Mouse (Mus musculus) CH12.LX (cell line): Measurements from ENCODE around the gene 4930556J24Rik. TPM values are rescaled to one million over a fixed set of nuclear protein-coding genes. Genes with fewer than 3 reads are reported as not detected.

ENCODE experiments used
- DNase-seq: peaks from one replicate; pipeline ENCODE4 v3.0.0-alpha.2; 2013; ENCODE audit errors: extremely low read depth
- H3K27ac ChIP-seq: 2 replicates; pipeline ENCODE4 v1.5.1; 2012; ENCODE audit warnings: low read depth, mild to moderate bottlenecking, control low read depth, moderate library complexity; ENCODE audit not compliant: insufficient read depth
- H3K27me3 ChIP-seq: replicated peaks from 2 replicates; pipeline ENCODE3; 2012; ENCODE audit warnings: inconsistent platforms
- H3K36me3 ChIP-seq, 2 experiments: replicated peaks in 1 of 2; 2 replicates each; pipeline versions ENCODE3 to v1.6.1; 2012; ENCODE audit warnings: inconsistent platforms in 1 of 2, low read length in 1 of 2, mild to moderate bottlenecking in 1 of 2, mixed read lengths in 1 of 2, moderate library complexity in 1 of 2; ENCODE audit not compliant: control insufficient read depth in 1 of 2, insufficient read depth in 1 of 2
- H3K4me1 ChIP-seq, 2 experiments: 2 replicates each; pipeline ENCODE4 v1.6.1; 2012; ENCODE audit warnings: inconsistent platforms in 1 of 2, moderate library complexity in 1 of 2; ENCODE audit not compliant: insufficient read depth in 2 of 2, control insufficient read depth in 1 of 2
- H3K4me2 ChIP-seq: 2 replicates; pipeline ENCODE4 v1.6.1; 2012; ENCODE audit warnings: low read depth, mild to moderate bottlenecking, control low read depth; ENCODE audit not compliant: poor library complexity, insufficient read depth, severe bottlenecking
- H3K4me3 ChIP-seq, 3 experiments: fragments of 150-350 bp in 1 of 3; sonication (generic) in 1 of 3; replicated peaks in 1 of 3; 2 replicates each; pipeline versions ENCODE3 to v1.5.1; 2011 to 2012; ENCODE audit warnings: low read depth in 2 of 3, low read length in 2 of 3, mild to moderate bottlenecking in 2 of 3, moderate library complexity in 2 of 3, control low read depth in 1 of 3, improper control_type of control experiment in 1 of 3, inconsistent platforms in 1 of 3, mixed read lengths in 1 of 3; ENCODE audit not compliant: poor library complexity in 1 of 3
- H3K79me2 ChIP-seq: replicated peaks from 2 replicates; pipeline ENCODE4 v1.6.1; 2012; ENCODE audit warnings: mild to moderate bottlenecking, moderate library complexity; ENCODE audit not compliant: control insufficient read depth, poor library complexity, insufficient read depth, severe bottlenecking; ENCODE audit errors: extremely low read depth
- H3K9ac ChIP-seq: 2 replicates; pipeline ENCODE4 v1.6.1; 2012; ENCODE audit warnings: low read depth, mild to moderate bottlenecking, control low read depth, moderate library complexity; ENCODE audit not compliant: insufficient read depth
- H3K9me3 ChIP-seq: replicated peaks from 2 replicates; pipeline ENCODE3; 2012; ENCODE audit warnings: low read length, inconsistent platforms, mixed read lengths
- BHLHE40 ChIP-seq: IDR thresholded peaks from 2 replicates; pipeline ENCODE4 v1.6.1; 2011; ENCODE audit warnings: mild to moderate bottlenecking, low read depth, low read length, improper control_type of control experiment
- CHD2 ChIP-seq: IDR thresholded peaks from 2 replicates; pipeline ENCODE4 v1.6.1; 2011; ENCODE audit warnings: low read length, improper control_type of control experiment
- CTCF ChIP-seq, 2 experiments: IDR thresholded peaks in 1 of 2; conservative IDR thresholded peaks in 1 of 2; 2 replicates each; pipeline ENCODE4 v1.5.1; 2011 to 2012; ENCODE audit warnings: low read depth in 2 of 2, low read length in 2 of 2, improper control_type of control experiment in 1 of 2, inconsistent platforms in 1 of 2, mild to moderate bottlenecking in 1 of 2, moderate library complexity in 1 of 2
- ELF1 ChIP-seq: IDR thresholded peaks from 2 replicates; pipeline ENCODE4 v1.6.1; 2014; ENCODE audit warnings: low read depth, mild to moderate bottlenecking, inconsistent platforms, low read length, improper control_type of control experiment
- ETS1 ChIP-seq: conservative IDR thresholded peaks from 2 replicates; pipeline ENCODE4 v1.6.1; 2012; ENCODE audit warnings: low read depth, mild to moderate bottlenecking, inconsistent platforms, low read length, improper control_type of control experiment, moderate library complexity
- HCFC1 ChIP-seq: IDR thresholded peaks from 2 replicates; pipeline ENCODE4 v1.6.1; 2012; ENCODE audit warnings: low read depth, mild to moderate bottlenecking, inconsistent platforms, low read length, improper control_type of control experiment
- JUN ChIP-seq: IDR thresholded peaks from 2 replicates; pipeline ENCODE4 v1.6.1; 2011; ENCODE audit warnings: low read depth, mild to moderate bottlenecking, low read length, improper control_type of control experiment, moderate library complexity; ENCODE audit not compliant: insufficient read depth
- JUND ChIP-seq: conservative IDR thresholded peaks from 2 replicates; pipeline ENCODE4 v1.6.1; 2011; ENCODE audit warnings: low read depth, low read length, improper control_type of control experiment
- MAFK ChIP-seq: IDR thresholded peaks from 2 replicates; pipeline ENCODE4 v1.6.1; 2011; ENCODE audit warnings: low read length, improper control_type of control experiment; ENCODE audit not compliant: insufficient replicate concordance
- MAZ ChIP-seq: IDR thresholded peaks from 2 replicates; pipeline ENCODE4 v1.6.1; 2012; ENCODE audit warnings: low read depth, mild to moderate bottlenecking, inconsistent platforms, low read length, improper control_type of control experiment, moderate library complexity
- MEF2A ChIP-seq: IDR thresholded peaks from 2 replicates; pipeline ENCODE4 v1.6.1; 2014; ENCODE audit warnings: low read depth, mild to moderate bottlenecking, inconsistent platforms, low read length, improper control_type of control experiment, borderline replicate concordance
- NELFE ChIP-seq: IDR thresholded peaks from 2 replicates; pipeline ENCODE4 v1.6.1; 2011; ENCODE audit warnings: low read depth, low read length, improper control_type of control experiment
- PAX5 ChIP-seq: IDR thresholded peaks from 2 replicates; pipeline ENCODE4 v1.6.1; 2012; ENCODE audit warnings: low read length, inconsistent platforms, mixed read lengths
- POLR2AphosphoS2 ChIP-seq: IDR thresholded peaks from 2 replicates; pipeline ENCODE4 v1.6.1; 2011; ENCODE audit warnings: low read depth, low read length, improper control_type of control experiment
- RAD21 ChIP-seq: IDR thresholded peaks from 2 replicates; pipeline ENCODE4 v1.6.1; 2011; ENCODE audit warnings: low read depth, mild to moderate bottlenecking, low read length, improper control_type of control experiment, moderate library complexity
- RCOR1 ChIP-seq: conservative IDR thresholded peaks from 2 replicates; pipeline ENCODE4 v1.6.1; 2012; ENCODE audit warnings: low read depth, mild to moderate bottlenecking, inconsistent platforms, low read length, improper control_type of control experiment
- SIN3A ChIP-seq: IDR thresholded peaks from 2 replicates; pipeline ENCODE4 v1.6.1; 2012; ENCODE audit warnings: low read length, improper control_type of control experiment, inconsistent platforms
- SMC3 ChIP-seq: IDR thresholded peaks from 2 replicates; pipeline ENCODE4 v1.6.1; 2011; ENCODE audit warnings: low read depth, low read length, improper control_type of control experiment
- TBP ChIP-seq: conservative IDR thresholded peaks from 2 replicates; pipeline ENCODE4 v1.6.1; 2011; ENCODE audit warnings: low read depth, low read length, improper control_type of control experiment
- TCF12 ChIP-seq: IDR thresholded peaks from 2 replicates; pipeline ENCODE4 v1.6.1; 2014; ENCODE audit warnings: low read depth, mild to moderate bottlenecking, inconsistent platforms, low read length, improper control_type of control experiment
- USF1 ChIP-seq: IDR thresholded peaks from 2 replicates; pipeline ENCODE4 v1.6.1; 2014; ENCODE audit warnings: low read depth, mild to moderate bottlenecking, inconsistent platforms, low read length, improper control_type of control experiment
- USF2 ChIP-seq: conservative IDR thresholded peaks from 2 replicates; pipeline ENCODE4 v1.6.1; 2011; ENCODE audit warnings: low read depth, low read length, improper control_type of control experiment
- dilution Hi-C: fragments of 300-500 bp; cut with MboI; formaldehyde crosslinking; loops from 2 replicates; pipeline ENCODE4 v1.14.3; 2020; ENCODE audit warnings: low sequenced_read_pairs; ENCODE audit not compliant: extremely low pct_unique_long_range_greater_than_20kb, extremely low pct_ligation_motif_present
- in situ Hi-C: fragments of 300-500 bp; cut with MboI; formaldehyde crosslinking; loops from 3 replicates; pipeline ENCODE4 v1.14.3; 2019; ENCODE audit warnings: low sequenced_read_pairs, low pct_ligation_motif_present, low pct_unique_long_range_greater_than_20kb, mixed read lengths
- polyA plus RNA-seq: library from polyadenylated mRNA; unstranded; fragments of >175 nt; gene quantifications from 2 replicates; pipeline ENCODE4 v1.2.1, GENCODE M21; 2012; ENCODE audit warnings: low read depth; ENCODE audit not compliant: insufficient read length
- total RNA-seq, 2 experiments: library from RNA; depleted of rRNA; stranded (reverse); fragments of 300-350 nt in 1 of 2; fragments of >200 nt in 1 of 2; gene quantifications; 2 replicates each; pipeline ENCODE4 v1.2.3; 2012 to 2014

Gene 4930556J24Rik
- total and polyA plus RNA-seq, 3 experiments = 0.21 to 0.70 TPM; not detected in 1

DNA sequence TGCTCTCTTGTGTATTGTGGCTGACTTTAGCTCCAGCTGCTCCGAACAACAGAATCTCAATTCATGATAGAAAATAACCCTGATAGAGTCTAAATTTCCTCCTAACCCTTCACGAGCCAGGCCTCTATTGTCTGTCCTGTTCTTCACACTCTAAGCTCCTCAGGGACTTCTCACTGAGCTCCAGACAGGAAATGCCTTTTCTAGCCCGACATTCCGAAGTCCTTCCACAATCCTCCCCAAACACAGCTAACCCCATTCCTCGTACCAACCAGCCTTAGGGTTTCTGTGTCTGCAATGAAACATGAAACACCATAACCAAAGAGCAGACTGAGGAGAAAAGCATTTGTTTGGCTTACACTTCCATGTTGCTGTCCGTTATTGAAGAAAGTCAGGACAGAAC lies 5.0 kb upstream of the 4930556J24Rik start:
- in situ Hi-C loops = no loop called here
- H3K27me3 ChIP-seq = no peaks in the 10 kb centered on the region
- H3K9me3 ChIP-seq = peaks cover 15% of the 10 kb centered on the region
- no peaks in the 10 kb centered on the region for H3K4me1 ChIP-seq
- no peak overlapping the region for H3K27ac ChIP-seq
- TF ChIP-seq SMC3 = no peak
- H3K4me2 ChIP-seq = no peak overlapping the region
- no peak overlapping the region for H3K9ac ChIP-seq
- no peak overlapping the region for H3K4me3 ChIP-seq
- H3K36me3 ChIP-seq = peaks cover 29 to 62% of the 10 kb centered on the region in 2 experiments
- no peaks in the 10 kb centered on the region for H3K79me2 ChIP-seq
- dilution Hi-C loops = no loop called here
- DNase-seq = no peak

DNA sequence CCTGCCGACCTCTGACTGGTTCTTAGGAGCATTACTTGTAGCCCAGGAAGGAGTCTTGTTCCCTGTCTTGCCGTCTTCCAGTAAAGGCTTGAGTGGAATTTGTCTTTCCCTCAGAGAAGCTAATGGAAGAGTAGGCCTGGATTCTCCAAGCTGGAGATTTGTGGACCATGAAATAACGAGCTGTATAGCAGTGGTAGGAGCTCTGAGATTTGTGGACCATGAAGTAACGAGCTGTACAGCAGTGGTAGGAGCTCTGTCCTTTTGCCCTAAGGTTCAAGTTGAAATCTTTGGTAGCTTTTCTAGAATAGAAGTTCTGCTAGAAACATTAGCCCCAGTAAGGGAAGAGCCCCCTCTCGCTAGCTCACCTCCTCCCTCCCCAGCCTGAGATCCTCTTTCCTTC lies 1.8 kb upstream of the 4930556J24Rik start:
- in situ Hi-C loops = no loop called here
- dilution Hi-C loops = no loop called here
- Histone ChIP-seq H3K36me3 (peaks cover 60 to 93% of the 10 kb centered on the region in 2 experiments), H3K27me3 (no peaks in the 10 kb centered on the region), H3K4me1 (no peaks in the 10 kb centered on the region), H3K4me2 (no peak overlapping the region), H3K9ac (no peak overlapping the region), H3K27ac (no peak overlapping the region), H3K79me2 (no peaks in the 10 kb centered on the region), H3K9me3 (peaks cover 10% of the 10 kb centered on the region), H3K4me3 (no peak overlapping the region)
- no peak for DNase-seq
- TF ChIP-seq MAZ = no peak
- TF ChIP-seq JUN = no peak
- TF ChIP-seq CTCF (conservative IDR thresholded peaks at IDR 0.05 in 1 of 2, IDR thresholded peaks at IDR 0.05 in 1 of 2; ENCODE audit: low read depth in 2 of 2, low read length in 2 of 2) = no peak

GRCm38 (mm10) chr11:3974311-3974710 lies 2.3 kb downstream of the 4930556J24Rik start:
- H3K27me3 ChIP-seq = no peaks in the 10 kb centered on the region
- TF ChIP-seq CHD2 = no peak
- no peak for TF ChIP-seq NELFE
- TF ChIP-seq ETS1 = no peak
- TF ChIP-seq POLR2AphosphoS2 = no peak
- TF ChIP-seq BHLHE40 = no peak
- no peak for TF ChIP-seq HCFC1
- no peak for TF ChIP-seq TBP
- TF ChIP-seq USF2 = no peak
- no peak for TF ChIP-seq RCOR1
- TF ChIP-seq RAD21 = no peak
- no peak for TF ChIP-seq PAX5
- TF ChIP-seq JUND = no peak
- no peak for TF ChIP-seq SIN3A
- TF ChIP-seq CTCF (conservative IDR thresholded peaks at IDR 0.05 in 1 of 2, IDR thresholded peaks at IDR 0.05 in 1 of 2; ENCODE audit: low read depth in 2 of 2, low read length in 2 of 2) = no peak
- TF ChIP-seq MAFK = no peak
- TF ChIP-seq MEF2A = no peak
- TF ChIP-seq JUN = no peak
- TF ChIP-seq USF1 = no peak
- TF ChIP-seq TCF12 = no peak
- no peak for TF ChIP-seq ELF1
- 0 out of 2 replicates have a peak, but pooled peaks cover 2% of the 10 kb centered on the region for H3K79me2 ChIP-seq
- H3K27ac ChIP-seq = no peak overlapping the region
- no peak for DNase-seq
- in situ Hi-C loops (no loop called here), dilution Hi-C loops (no loop called here)
- no peaks in the 10 kb centered on the region for H3K4me1 ChIP-seq
- H3K36me3 ChIP-seq = peaks cover 96% of the 10 kb centered on the region in 2 experiments
- no peak overlapping the region for H3K4me2 ChIP-seq
- H3K9me3 ChIP-seq = no peaks in the 10 kb centered on the region
- H3K4me3 ChIP-seq = no peak overlapping the region
- H3K9ac ChIP-seq = no peak overlapping the region
